Mouse (Mus musculus) adrenal gland, adult 18-20 months (tissue): Measurements from ENCODE around the gene Rae1. TPM values are rescaled to one million over a fixed set of nuclear protein-coding genes. Genes with fewer than 3 reads are reported as not detected.

Experiments
- total RNA-seq, 2 experiments: library from RNA; stranded (reverse); gene quantifications; 1 replicate in 1 of 2; 2 replicates in 1 of 2; pipeline ENCODE4 v1.2.3; 2021

The Rae1 gene
- total RNA-seq, 2 experiments from 2014 or later, result 54.5 to 67.4 TPM

Other genes starting within 250 kb of the Rae1 start
- 10 to 100 TPM; 33.4 to 55.2 TPM for gene Bmp7, start 59.8 kb upstream of the Rae1 start, total RNA-seq
- gene Spo11, start 22.4 kb upstream of the Rae1 start, total RNA-seq, result not detected
- gene Rbm38, start 20.4 kb downstream of the Rae1 start, total RNA-seq, result 10 to 100 TPM; 14.8 to 21.2 TPM
- gene Ctcfl, start 119.4 kb downstream of the Rae1 start, total RNA-seq, result not detected
- 1,000 to 10,000 TPM in 1 of 2 experiments, 100 to 1,000 TPM in 1; 776 to 1,425 TPM for gene Pck1, start 152.9 kb downstream of the Rae1 start, total RNA-seq
- 1 to 10 TPM; 2.7 to 3.5 TPM for gene Zbp1, start 218.8 kb downstream of the Rae1 start, total RNA-seq